Mouse (Mus musculus) urinary bladder, postnatal 4 days (tissue): ENCODE measurements at regions not wholly inside any gene's neighbourhood (a gene's known extent, or its start where the extent isn't known, plus 50 kb on each side); places are given as distances from the start of the nearest gene placed in this dataset.

Source experiments
- DNase-seq, 2 experiments: peaks; one replicate each; pipeline ENCODE4 v3.0.0; 2021 to 2022; ENCODE audit warnings: low spot score in 2 of 2

DNA sequence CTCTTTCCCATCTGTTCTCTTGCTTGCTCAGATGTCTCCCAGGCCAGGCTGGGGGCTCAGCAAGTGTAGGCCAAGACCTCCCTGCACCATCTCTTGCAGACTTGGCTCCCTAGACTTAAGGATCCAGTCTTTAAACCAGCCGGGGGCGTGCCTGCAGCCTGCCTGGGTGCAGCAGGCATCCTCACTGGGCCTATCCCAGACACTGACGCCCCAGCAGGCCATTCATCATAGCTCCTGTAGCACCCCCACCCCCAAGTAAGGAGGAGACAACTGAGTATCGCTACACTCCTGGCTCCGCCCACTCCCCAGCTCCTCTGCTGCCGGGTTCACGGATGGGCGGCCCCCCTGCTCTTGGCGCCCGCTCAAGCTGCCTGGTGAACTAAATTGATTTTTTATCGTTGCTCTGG is 160.2 kb downstream of the Gm26897 start:
- DNase-seq = peak; percentile 78 to 83

DNA sequence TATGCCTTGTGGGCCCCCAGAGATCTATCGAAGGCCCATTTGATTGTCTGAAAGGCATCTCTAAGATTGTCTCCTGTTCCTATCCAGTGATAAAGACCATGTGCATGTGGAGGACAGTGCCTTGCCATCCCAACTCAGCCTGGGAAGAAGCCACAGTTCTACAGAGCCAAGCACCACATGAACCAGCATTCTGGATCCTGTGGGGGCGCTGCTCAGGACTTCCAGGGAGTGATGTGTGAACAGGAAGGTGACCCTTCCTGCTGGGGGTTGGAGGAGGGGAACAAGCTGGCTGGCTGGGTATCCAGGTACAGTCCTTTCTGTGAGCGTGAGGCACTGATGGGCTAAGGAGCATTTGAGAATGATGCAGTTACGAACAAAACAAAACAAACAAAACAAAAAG is 163.8 kb downstream of the Gm26897 start:
- no peak for DNase-seq

DNA sequence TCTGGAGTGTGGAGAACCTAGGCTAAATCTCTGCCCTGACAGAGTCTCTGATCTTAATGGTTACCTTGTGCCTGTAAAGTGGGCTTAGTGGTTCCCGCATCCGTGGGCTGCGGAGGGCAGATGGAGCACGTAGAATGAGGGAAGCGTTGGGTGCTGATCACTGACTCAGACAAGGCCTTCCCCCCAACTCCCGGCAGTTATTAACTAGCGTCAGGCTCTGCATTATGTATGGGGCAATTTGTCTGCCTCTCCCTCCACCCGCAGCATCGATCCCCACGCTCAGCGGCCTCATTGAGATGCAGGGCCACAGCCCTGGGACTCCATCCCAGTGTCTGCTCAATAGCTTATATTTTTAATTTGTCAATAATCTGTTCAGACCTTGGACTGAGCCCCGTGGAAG is 164.8 kb downstream of the Gm26897 start:
- no peak for DNase-seq

DNA sequence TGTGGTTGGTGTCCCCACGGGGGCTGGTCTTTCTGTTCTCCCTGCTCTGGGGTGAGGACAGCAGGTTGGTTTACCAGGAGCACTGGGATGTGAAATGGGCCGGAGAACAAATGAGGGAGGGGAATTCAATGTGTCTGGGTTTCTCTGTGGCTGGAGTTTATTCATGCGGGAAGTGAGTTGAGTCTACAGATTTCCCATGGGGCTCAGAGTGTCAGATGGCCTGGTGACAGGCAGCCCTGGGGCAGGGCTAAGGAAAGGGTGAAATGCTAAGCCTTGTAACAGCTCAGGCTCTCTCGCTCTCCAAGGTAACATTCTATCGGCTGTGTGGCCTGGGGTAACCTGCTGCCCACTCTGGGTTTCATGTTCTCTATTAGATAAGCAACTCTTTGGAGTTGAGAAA is 167.5 kb downstream of the Gm26897 start:
- DNase-seq = no peak

DNA sequence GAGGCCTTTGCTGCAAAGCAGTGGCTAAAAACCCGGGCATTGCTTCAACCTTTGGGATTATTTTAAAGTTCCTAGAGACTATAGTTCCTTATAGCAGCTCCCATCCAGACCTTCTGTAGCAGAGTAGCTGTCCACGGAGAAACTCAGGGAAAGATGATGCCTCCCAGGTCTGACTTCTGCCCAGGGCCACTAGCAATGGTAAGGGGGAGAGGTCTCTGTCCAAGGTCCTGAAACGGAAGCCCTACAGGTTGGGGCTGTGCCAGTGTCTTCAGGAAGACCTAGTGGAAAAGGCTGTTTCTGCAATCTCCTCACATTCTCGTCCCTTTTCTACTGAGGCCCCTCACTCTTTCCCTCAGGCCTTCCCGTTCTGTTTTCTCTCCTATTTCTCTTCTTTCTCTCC is 168.0 kb downstream of the Gm26897 start:
- peak; percentile 42 to 75 for DNase-seq

DNA sequence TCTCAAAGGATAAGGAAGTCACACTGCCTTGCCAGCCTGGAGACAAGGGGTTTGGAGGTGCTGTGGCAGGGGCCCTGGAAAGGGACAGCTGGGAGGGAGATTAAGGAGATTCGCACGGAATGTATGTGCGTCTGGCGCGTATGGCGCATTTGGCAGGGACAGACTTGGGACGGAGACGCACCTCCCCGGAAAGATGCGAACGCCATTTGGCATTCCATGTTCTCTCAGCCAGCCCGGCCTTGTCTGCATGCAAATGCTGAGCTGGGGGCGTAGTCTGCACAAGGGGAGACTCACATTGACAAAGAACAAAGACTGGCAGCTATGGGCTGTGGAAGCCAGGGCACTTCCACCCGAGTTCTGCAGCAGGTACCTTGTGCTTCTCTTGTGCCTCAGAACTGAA is 174.4 kb downstream of the Gm26897 start:
- no peak for DNase-seq

DNA sequence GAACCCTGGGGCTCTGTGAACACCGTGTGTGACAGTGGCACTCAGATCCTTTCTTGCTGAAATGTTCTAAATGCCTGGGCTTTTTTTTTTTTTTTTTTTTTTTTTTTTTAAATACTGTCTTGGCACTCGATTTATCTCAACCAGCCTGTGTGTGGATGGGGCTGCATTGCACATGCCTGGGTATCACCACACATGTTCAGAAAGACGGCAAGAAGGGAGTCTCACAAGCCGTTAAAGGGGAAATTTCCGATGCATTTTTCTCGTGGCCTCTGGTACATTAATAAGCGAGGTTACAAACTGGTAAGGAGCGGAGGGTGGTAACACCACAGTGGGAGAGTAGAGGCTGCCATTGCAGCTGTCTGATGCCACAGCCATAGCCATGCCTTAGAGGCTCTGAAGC is 176.8 kb downstream of the Gm26897 start:
- DNase-seq = no peak

DNA sequence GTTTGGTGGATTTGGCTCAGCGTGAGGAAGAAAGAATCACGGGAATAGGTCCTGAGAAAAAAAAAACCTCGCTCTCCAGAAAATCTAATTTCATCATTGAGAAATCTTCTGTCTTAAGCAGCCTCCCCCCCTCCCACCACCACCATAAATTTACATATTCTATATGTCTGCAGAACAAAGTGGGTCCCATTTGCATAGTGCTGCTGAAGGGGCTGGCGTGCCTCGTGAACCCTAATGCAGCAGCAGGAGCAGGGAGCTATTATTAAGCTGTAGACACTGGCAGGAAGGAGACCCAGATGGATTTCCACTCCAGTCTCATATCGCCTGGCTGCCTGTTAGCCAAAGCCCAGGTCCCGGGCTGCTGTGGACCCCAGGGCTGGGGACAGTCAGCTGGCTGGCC is 179.6 kb downstream of the Gm26897 start:
- DNase-seq = no peak

DNA sequence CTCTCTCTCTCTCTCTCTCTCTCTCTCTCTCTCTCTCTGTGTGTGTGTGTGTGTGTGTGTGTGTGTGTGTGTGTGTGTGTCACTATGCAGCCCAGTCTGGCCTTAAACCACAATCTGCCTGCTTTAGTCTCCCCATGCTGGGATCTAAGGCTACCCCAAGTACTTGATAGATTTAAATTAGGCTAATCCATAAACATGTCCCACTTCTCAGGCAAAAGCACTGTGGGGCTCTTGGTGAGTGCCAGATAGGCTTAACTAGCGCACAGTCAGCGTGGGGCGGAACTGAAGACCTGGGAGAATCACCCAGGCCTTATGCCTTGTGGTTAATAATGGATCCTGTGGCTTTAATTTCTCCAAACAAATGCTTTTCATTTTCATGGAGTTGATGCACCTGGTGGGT is 180.6 kb downstream of the Gm26897 start:
- DNase-seq = no peak

DNA sequence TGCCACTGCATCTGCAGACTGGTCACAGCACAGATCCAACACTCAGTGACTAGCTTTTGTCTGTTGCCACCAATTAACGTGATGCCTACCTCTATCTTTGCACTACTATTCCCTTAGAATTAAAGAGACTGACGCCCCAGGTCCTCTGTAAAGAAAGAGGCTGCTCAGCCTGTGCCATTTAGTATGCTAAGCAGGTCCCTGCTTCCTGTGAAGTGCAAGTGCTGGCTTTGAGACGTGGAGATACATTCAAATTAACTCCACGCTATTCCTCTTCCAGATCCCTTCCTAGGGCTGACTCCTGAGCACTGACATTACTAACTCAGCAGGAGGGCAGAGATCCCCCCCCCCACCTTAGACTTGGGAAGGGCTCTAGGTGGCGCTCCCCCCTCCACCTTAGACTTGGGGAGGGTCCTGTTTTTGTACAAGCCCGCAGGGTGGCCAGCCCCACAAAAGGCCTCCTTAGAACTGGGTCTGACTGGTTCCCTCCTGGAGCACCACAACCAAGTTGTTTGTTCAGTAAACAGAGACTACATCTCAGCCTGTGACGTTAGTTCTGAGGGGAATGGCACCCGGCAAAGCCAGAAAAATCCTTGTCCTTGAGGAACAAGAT is 184.0 kb downstream of the Gm26897 start:
- no peak for DNase-seq

DNA sequence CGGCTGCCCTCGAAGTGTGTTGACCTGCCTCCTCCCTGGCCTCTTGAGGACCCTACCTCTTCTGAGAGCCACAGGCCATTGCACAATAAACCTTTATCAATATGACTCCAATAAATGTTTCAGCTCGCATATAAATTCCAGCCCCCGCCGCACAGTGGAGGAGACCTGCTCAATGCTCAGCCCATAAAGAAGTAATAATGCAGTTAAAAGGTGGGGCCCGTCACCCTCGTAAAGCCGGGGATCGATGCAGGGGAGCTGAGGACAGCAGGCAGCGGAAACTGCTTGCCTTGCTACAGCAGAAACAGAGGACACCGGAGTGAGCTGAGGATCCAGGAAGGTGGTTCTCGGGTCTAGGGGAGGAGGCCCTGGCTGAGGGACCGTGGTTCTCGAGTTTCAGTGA is 185.2 kb downstream of the Gm26897 start:
- DNase-seq = no peak

DNA sequence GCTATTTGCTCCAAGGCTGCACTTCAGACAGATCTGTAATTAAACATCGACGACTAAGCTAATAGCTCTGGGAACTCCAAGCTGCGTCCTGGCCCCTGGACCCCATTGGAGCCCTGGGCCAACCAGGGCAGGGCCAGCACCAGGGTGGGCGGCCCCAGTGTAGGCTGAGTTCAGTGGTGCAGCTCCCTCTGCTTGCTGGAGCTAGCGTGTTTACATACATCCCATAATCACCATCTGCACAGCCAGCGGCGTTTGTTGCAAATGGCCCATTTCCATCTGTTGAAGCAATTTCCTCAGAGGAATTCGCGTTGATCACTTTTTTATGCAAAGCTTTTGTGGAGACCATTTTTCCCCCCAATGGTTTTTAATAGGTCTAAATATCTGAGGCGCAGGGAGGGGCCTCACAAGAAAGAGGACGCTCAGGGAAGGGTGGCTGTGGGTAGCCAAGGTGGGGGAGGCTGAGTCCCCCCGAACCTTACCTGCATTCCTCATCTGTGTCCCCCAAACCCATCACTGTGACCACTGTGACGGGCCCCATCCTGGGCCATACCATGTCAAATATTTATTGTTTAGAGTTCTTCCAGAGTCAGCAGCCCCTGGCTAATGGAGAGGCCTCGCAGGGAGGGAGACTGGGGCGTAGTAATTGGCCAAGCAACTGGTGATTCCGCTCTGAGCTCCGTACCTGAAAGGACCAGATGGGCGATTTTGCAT is 189.4 kb downstream of the Gm26897 start:
- no peak for DNase-seq

DNA sequence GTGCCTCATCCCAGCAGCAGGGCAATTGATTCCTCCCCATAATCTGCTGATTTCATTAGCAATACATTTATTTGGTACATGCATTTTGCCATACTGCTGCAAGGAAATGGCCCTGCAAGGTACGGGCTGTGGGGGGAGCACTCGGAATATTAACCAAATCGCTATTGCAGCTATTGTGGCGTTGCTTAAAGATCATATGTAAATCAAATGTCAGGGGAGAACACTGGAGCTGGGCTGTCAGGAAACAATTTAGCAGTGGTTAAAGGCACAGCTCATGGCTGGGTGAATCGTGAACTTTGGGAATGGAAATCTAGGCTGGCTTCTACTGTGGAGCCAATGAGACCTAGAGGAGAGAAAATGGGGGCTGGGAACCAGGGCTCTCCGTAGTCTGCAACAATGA is 192.0 kb downstream of the Gm26897 start:
- no peak for DNase-seq

DNA sequence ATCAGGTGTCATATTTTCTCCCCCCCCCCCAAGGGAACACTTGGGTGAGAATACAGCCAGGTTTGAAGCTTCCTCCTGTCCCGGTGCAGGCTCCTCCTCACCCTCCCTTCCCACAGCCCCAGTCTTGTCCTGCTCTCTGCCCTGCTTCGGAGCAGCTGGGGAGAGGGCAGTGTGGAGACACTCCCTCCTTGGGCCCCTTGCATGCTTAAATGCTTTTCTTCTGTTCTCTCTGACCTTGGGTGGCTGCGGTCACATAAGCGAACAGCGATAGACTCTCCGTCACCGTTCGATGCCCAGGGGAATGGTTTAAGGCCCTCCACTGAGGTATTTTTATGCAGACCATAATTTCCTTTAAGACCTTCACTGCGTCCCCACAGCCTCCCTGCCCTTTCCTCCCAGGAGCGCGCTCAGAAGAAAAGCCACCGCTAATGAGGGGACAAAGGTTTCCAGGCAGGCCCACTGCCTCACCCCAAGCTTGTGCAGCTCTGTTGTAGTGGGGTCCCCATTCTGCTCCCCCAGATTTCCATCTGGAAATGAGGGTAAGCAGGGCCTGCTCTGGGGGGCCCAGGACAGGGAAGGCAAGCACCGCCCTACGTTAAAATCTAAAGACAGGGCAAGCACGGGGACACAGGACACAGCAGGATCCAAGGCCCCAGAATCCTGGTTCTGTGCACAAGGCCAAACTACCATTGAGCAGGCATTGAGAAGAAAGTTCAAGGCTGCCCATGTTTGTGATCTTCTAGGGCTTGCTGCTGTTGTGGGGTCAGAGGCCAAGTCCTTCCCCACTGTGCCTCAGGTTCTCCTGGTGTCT is 195.7 kb downstream of the Gm26897 start:
- no peak for DNase-seq

DNA sequence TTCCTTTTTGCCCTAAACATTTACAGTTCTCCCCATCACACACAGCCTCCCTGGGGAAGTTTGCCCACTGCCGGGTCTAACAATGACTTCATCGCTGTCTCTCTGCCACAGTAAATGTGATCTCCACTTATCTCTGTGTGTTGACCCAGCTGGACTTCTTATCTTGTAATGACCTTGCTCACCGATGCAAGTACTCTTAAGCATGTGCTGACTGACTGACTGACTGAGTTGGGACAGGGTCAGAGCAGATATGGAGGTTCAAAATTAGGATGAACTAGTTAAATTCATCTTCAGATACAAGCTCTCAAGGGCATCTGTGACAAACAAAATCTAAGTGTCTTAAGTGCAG is 196.2 kb downstream of the Gm26897 start:
- no peak for DNase-seq

DNA sequence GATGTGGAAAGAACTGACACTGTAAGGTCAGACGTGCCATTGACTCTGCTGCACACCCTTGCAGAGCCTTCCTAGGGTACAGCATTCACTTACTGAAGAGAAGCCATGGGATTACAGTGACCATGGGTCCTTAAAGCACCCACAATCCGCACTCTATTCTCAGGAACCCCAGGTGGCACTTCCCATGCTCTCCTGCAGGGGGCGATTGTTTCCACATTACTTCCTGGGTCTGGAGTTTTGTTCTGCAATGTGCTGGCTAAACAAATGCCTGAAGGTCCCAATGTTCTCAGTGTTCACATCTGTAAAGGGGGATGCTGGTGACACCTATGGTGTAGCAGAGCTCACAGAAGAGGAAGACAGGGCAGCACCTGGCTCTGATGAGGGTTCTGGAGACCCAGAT is 198.0 kb downstream of the Gm26897 start:
- DNase-seq = no peak

DNA sequence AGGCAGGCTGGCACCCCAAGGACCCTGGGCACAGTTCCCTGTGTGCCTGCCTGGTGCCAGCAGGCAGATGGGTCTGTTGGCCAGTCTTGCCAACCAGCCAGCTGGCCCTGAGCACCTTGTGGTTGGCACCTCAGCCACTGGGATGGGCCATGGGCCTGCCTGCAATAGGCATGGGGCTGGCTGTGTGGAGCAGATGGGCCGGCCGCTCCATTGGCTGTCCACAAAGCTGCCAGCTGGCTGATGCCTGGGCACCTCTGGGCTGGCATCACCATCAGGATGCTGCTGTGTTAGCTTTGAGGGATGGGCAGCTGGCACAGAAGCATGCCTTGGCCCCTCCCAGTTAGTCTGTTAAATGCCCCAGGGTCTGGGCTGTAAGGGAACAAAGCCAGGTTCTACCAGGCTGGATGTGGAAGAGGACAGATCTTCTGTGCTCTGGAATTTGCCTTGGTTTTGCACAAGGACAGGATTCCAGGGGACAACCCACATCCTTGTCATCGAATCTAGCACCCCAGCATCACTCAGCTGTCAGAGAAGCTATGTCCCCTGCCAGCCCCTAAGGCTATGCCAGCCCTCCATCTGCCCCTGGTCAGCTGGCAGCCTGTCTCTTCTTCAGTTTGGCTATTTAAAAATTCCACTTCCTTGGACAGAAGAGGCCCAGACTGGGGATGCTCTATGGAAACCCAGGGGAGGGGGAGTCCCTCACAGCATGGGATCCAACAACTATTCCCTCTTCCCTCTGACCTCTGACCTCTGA is 201.8 kb downstream of the Gm26897 start:
- no peak for DNase-seq

DNA sequence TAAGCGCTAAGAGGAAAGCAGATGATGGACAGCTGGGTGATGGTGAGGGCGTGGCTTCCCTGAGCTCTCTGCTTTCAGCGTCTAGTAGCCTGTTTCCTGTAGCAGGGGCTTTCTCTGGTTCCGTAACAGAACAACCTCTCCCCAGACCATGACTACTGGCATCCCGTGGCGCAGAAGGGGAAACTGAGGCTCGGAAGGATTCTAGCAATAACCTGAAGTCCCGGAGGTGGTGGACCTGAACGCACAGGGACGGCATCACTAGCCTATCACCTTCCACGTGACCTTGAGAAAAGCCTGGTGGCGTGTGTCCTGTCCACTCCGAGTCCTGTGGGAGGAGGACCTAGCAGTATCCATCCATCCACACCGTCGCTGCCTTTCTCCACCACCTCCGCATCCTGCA is 208.1 kb downstream of the Gm26897 start:
- DNase-seq = no peak

DNA sequence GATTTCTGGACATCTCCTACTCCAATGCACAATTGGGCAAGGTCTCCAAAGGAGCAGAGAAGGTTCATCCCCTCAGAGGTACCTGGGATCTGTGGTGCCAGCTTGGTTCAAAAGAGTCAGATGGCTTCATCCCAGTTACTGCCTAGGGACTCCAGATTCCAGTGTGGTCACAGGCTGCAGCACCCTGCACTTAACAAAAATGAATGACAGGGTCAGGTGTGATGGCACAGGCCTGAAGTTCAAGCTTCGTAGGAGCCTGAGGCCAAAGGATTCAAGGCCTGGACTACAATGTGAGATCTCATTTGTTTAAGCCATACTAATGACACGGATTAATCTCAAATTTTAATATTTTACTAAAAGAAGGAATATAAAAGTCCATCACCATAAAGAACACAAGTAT is 209.1 kb downstream of the Gm26897 start:
- no peak for DNase-seq

DNA sequence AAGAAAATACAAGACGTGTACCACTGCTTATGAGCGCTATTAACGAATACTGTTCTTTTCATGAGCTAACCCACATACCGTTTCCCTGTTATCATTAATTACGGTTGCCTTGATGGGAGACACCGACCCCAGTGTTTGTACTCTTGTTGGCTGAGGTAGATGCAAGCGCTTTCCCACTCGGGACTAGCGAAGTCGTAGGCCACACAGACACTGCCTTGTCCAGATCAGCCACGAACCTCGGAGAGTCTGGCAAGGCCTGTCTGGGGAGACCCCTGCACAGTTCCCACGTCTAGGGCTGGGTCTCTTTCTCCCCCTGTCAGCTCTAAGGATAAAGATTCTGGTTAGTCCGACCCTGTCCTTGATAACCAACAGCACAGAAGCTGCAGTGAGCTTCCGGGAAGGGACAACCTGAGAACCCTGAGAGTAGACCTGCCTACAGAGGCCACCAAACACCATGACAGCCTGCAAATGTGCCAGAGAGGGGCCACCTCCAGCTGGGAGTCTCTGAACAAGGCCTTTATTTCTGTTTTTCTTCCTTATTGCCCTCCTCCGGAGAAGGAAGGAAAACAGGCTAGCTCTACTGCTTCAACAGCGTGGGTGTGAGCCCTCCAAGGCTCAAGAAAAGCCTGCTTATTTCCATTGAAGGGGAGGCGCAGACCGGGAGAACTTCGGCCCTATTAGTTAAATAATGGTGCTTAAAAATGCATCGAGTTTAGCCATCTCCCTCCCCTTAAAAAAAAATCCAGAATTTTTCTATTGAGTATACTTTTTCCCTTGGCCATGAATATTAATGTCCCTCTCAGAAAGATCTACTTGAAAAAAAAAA is 209.8 kb downstream of the Gm26897 start:
- DNase-seq = no peak

DNA sequence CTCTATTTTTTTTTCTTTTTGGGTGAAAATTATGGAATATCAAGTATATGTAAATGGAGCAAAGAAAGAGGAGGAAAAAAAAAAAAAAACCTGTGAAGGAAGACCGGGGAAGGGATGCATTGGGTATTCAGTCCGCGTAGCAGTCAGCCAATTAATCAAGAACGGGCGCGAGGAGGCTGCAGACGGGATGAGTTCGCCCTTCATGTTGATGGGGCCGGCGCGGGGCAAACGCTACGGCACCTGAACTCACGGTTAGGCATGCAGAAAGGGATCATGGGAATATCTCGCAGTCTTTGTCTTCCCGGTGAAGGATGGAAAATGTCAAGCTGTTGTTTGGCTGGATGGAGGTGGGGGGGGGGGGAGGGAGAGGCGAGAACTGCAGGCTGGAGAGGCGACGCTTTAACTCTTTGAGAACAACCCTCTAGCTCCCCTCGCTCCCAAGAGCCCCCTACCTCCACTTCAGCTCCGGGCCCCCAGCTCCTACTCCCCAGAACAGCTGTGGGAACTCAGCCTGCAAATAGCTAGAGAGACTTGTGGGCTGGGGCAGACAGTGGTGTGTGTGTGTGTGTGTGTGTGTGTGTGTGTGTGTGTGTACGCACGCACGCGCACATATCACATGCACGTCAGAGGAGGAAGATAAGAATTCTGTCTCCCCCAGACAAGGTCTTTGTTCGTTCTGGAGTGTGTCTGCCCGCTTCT is 210.7 kb downstream of the Gm26897 start:
- no peak for DNase-seq
